Mouse (Mus musculus) midbrain, embryonic 15.5 days (tissue): ENCODE results near the gene Lrrc19. TPM values are rescaled to one million over a fixed set of nuclear protein-coding genes. Genes with fewer than 3 reads are reported as not detected.

Experiments
- microRNA counts: library from miRNA; unstranded; fragments of <30 nt; microRNA quantifications from one replicate; lab custom pipeline; 2016
- microRNA-seq: library from miRNA; unstranded; fragments of <30 nt; microRNA quantifications from one replicate; pipeline ENCODE4, GENCODE M21; 2016
- polyA plus RNA-seq: library from polyadenylated mRNA; unstranded; fragments of >200 nt; fragmentation: Nextera tagmentation; extraction: Ambion mirVana; gene quantifications from 2 replicates; pipeline ENCODE4 v1.2.1, GENCODE M21; 2015

Gene Lrrc19
- polyA plus RNA-seq, 1 experiment from 2014 or later: 0.32 TPM

MicroRNAs within 50 kb of the gene (microRNA counts, 519-probe panel; counts per million panel counts)
- microRNA mmu-miR-872 (lab: Ali Mortazavi, UCI): 3,269 counts per million, percentile 75 among the panel's probes with 10 or more counts

Small RNA genes within 50 kb of the gene (microRNA-seq; reads per million reads assigned to microRNA genes)
- 4,054 reads per million, percentile 90 among the genes with 10 or more reads in this experiment for gene Mir872

Other genes with a start within 250 kb of the Lrrc19 start
- 0.70 TPM in 1 of 2 replicates, not detected in the other for gene Gm10306, start 93.6 kb downstream of the Lrrc19 start, polyA plus RNA-seq
- 16.7 and 17.3 TPM in 2 replicates for gene Caap1, start 93.3 kb downstream of the Lrrc19 start, polyA plus RNA-seq
- gene Plaa, start 46.9 kb downstream of the Lrrc19 start, polyA plus RNA-seq: 72.6 and 74.9 TPM in 2 replicates
- 20.5 and 23.1 TPM in 2 replicates for gene Ift74, start 35.7 kb downstream of the Lrrc19 start, polyA plus RNA-seq
- gene Tek, start 89.1 kb upstream of the Lrrc19 start, polyA plus RNA-seq: 8.8 and 9.5 TPM in 2 replicates